Mouse (Mus musculus): ENCODE results near the gene Dnah7a. TPM values are rescaled to one million over a fixed set of nuclear protein-coding genes. Genes with fewer than 3 reads are reported as not detected.

Gene Dnah7a
- polyA plus RNA-seq, 1 experiment from 2014 or later = 3.6 TPM

- Histone ChIP-seq H3K36me3 (no peaks in the 10 kb centered on the region), H3K27me3 (no peaks in the 10 kb centered on the region), H3K9me3 (no peaks in the 10 kb centered on the region), H3K4me1 (no peaks in the 10 kb centered on the region), H3K4me2 (replicated peaks) (no peak overlapping the region), H3K4me3 (no peak overlapping the region), H3K9ac (no peak overlapping the region), H3K27ac (no peak overlapping the region)
- no peak for ATAC-seq (ENCODE audit: insufficient number of reproducible peaks, insufficient read depth, low FRiP score, low TSS enrichment)
These were observed 347.6 kb downstream of the Dnah7a start for GRCm38 (mm10) chr1:53358988-53359387.

DNA sequence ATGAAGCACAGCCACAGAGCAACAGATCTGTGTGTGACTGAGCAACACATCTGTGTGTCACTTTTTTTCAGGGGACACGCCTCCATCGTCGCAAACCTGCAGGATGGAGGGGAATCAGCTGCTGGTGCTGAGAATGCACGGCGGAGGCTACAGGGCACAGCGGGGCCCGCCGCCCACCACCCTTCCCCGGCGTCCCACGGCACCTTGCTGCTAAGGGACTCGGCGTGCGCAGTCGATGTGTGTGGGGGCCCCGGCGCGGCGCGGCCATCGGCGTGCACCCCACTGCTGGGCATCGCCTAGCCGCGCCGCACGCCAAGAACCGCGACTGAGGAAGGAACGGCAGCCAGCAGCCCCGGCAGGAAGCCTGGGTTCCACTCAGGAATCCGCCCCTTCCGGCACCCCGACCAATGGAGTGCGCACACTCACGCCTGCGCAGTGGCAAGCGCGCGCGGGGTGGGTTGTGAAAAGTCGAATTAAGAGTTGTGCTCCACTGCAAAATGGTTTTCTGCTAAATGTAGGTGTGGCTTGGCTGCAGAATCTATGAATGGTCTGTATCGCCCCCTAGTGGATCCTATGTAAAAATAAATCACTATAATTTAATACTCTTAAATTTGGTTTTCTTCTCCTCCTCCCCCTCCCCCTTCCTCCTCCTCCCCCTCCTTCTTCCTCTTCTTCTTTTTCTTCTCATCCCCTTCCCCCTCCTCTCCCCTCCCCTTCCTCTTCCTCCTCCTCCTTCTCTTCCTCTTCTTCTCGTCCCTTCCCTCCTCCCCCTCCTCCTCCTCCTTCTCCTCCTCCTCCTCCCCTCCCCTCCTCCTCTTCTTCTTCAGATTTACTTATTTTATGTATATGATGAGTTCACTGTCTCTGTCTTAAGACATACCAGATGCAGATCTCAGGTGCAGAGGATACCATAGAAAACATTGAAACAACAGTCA lies 354.0 kb downstream of the Dnah7a start, which contains the start of the genes Asdurf, Gm28551 and Asnsd1:
Gene Asdurf (minus strand): TSS at position 293 of the 935 bp plus-strand sequence.
Gene Gm28551 (minus strand): TSS at position 341 of the 935 bp plus-strand sequence.
Gene Asnsd1 (minus strand): TSS at position 426 of the 935 bp plus-strand sequence.
- Histone ChIP-seq H3K4me3 (peak within 1 kb of the TSS; percentile 83), H3K4me1 (peaks cover 8% of the 10 kb centered on the region; the same call in 1 of the 2 replicates), H3K36me3 (peaks cover 15% of the 10 kb centered on the region), H3K27me3 (no peaks in the 10 kb centered on the region), H3K9me3 (no peaks in the 10 kb centered on the region), H3K4me2 (replicated peaks) (peak within 1 kb of the TSS; percentile 43), H3K9ac (peak within 1 kb of the TSS; percentile 88), H3K27ac (peak within 1 kb of the TSS; percentile 84)
- 0% methylated on average over 43 of the region's 44 CpGs for WGBS
- peak; percentile 99 for ATAC-seq (ENCODE audit: insufficient number of reproducible peaks, insufficient read depth, low FRiP score, low TSS enrichment)

Small RNAs within 50 kb of the gene (microRNA-seq; reads per million reads assigned to microRNA genes)
- not detected for gene Gm25240

Other genes starting within 250 kb of the Dnah7a start
- 9.6 and 10.8 TPM in 2 replicates for gene Stk17b, start 78.4 kb upstream of the Dnah7a start, polyA plus RNA-seq (2016; fragmentation: Nextera tagmentation; extraction: Ambion mirVana)

Data from embryonic facial prominence, embryonic 12.5 days (tissue).